Mouse (Mus musculus) CH12.LX (cell line): Measurements from ENCODE around the gene Fgfr2.

ENCODE experiments used
- CTCF ChIP-seq, 2 experiments: IDR thresholded peaks in 1 of 2; conservative IDR thresholded peaks in 1 of 2; 2 replicates each; pipeline ENCODE4 v1.5.1; 2011 to 2012; ENCODE audit warnings: low read depth in 2 of 2, low read length in 2 of 2, improper control_type of control experiment in 1 of 2, inconsistent platforms in 1 of 2, mild to moderate bottlenecking in 1 of 2, moderate library complexity in 1 of 2
- ETS1 ChIP-seq: conservative IDR thresholded peaks from 2 replicates; pipeline ENCODE4 v1.6.1; 2012; ENCODE audit warnings: low read depth, mild to moderate bottlenecking, inconsistent platforms, low read length, improper control_type of control experiment, moderate library complexity
- MAX ChIP-seq: IDR thresholded peaks from 2 replicates; pipeline ENCODE4 v1.6.1; 2011; ENCODE audit warnings: low read length, improper control_type of control experiment
- MEF2A ChIP-seq: IDR thresholded peaks from 2 replicates; pipeline ENCODE4 v1.6.1; 2014; ENCODE audit warnings: low read depth, mild to moderate bottlenecking, inconsistent platforms, low read length, improper control_type of control experiment, borderline replicate concordance
- PAX5 ChIP-seq: IDR thresholded peaks from 2 replicates; pipeline ENCODE4 v1.6.1; 2012; ENCODE audit warnings: low read length, inconsistent platforms, mixed read lengths
- POLR2A ChIP-seq: IDR thresholded peaks from 2 replicates; pipeline ENCODE4 v1.6.1; 2011; ENCODE audit warnings: low read depth, mild to moderate bottlenecking, improper control_type of control experiment, low read length
- RCOR1 ChIP-seq: conservative IDR thresholded peaks from 2 replicates; pipeline ENCODE4 v1.6.1; 2012; ENCODE audit warnings: low read depth, mild to moderate bottlenecking, inconsistent platforms, low read length, improper control_type of control experiment
- USF2 ChIP-seq: conservative IDR thresholded peaks from 2 replicates; pipeline ENCODE4 v1.6.1; 2011; ENCODE audit warnings: low read depth, low read length, improper control_type of control experiment
- ZMIZ1 ChIP-seq: IDR thresholded peaks from 2 replicates; pipeline ENCODE4 v1.6.1; 2012; ENCODE audit warnings: low read depth, mild to moderate bottlenecking, inconsistent platforms, low read length, improper control_type of control experiment

- no peak for TF ChIP-seq RCOR1
- TF ChIP-seq POLR2A, result no peak
- no peak for TF ChIP-seq CTCF (conservative IDR thresholded peaks at IDR 0.05 in 1 of 2, IDR thresholded peaks at IDR 0.05 in 1 of 2; ENCODE audit: low read depth in 2 of 2, low read length in 2 of 2)
- TF ChIP-seq ZMIZ1, result no peak
- no peak for TF ChIP-seq ETS1
- no peak for TF ChIP-seq MEF2A
- no peak for TF ChIP-seq PAX5
- no peak for TF ChIP-seq MAX
- TF ChIP-seq USF2, result no peak
These were observed 1494.8 kb downstream of the Fgfr2 start for GRCm38 (mm10) chr7:131628356-131628755.
